In genomic region chr8:4252116-4252760, GRCm38 (mm10) we compare ENCODE assay signal across 8 mouse cellular contexts. TPM values are rescaled to one million over a fixed set of nuclear protein-coding genes. Genes with fewer than 3 reads are reported as not detected.
DNase-seq lines count a peak whose midpoint lies in the region; ATAC-seq and TF ChIP-seq lines count a peak whose summit lies in the region.

No protein-coding gene starts in this region.

- H3K27me3 ChIP-seq in kidney, embryonic 16.5 days (ENCODE audit: insufficient read depth, low read length): no peaks in the 10 kb centered on the region
- no peaks in the 10 kb centered on the region for H3K27me3 ChIP-seq in hindbrain, postnatal 0 days (ENCODE audit: insufficient read depth, low read length)
- peaks cover 9% of the 10 kb centered on the region; the same call in 1 of the 2 replicates for H3K27me3 ChIP-seq in neural tube, embryonic 12.5 days (replicated peaks)

- H3K9ac ChIP-seq in kidney, embryonic 16.5 days (replicated peaks; ENCODE audit: low read length): peak overlapping the region; percentile 96
- peak overlapping the region; percentile 73 for H3K9ac ChIP-seq in hindbrain, postnatal 0 days (replicated peaks; ENCODE audit: low read length)
- H3K9ac ChIP-seq in neural tube, embryonic 12.5 days: peak overlapping the region; percentile 83; the same call in 1 of the 2 replicates

- TF ChIP-seq CTCF in cortical plate, adult 2 months (IDR thresholded peaks at IDR 0.05; ENCODE audit: extremely low read depth, insufficient read depth, low read length): no peak
- TF ChIP-seq CTCF in hindbrain, postnatal 0 days (IDR thresholded peaks at IDR 0.05; ENCODE audit: low read depth): no peak

- H3K4me2 ChIP-seq in kidney, embryonic 16.5 days (replicated peaks; ENCODE audit: low read depth, low read length): peak overlapping the region; percentile 72
- peak overlapping the region; percentile 66 for H3K4me2 ChIP-seq in hindbrain, postnatal 0 days (ENCODE audit: low read depth, low read length)
- H3K4me2 ChIP-seq in neural tube, embryonic 12.5 days (replicated peaks): peak overlapping the region; percentile 88

- TF ChIP-seq POLR2A in cortical plate, adult 2 months (IDR thresholded peaks at IDR 0.05; ENCODE audit: extremely low read depth, insufficient read depth, low read length): no peak

- no peak for ATAC-seq in kidney, embryonic 16.5 days (ENCODE audit: low FRiP score, low TSS enrichment)
- no peak for ATAC-seq in hindbrain, postnatal 0 days
- no peak for ATAC-seq in neural tube, embryonic 12.5 days (ENCODE audit: low FRiP score, low read depth)

- H3K4me3 ChIP-seq in kidney, embryonic 16.5 days (ENCODE audit: low read length): peak overlapping the region; percentile 95
- H3K4me3 ChIP-seq in cortical plate, adult 2 months (ENCODE audit: insufficient read depth, low read length): peak overlapping the region; percentile 94
- H3K4me3 ChIP-seq in hindbrain, postnatal 0 days (ENCODE audit: low read length): peak overlapping the region; percentile 68
- H3K4me3 ChIP-seq in neural tube, embryonic 12.5 days: peak overlapping the region; percentile 86

- peaks cover 34% of the 10 kb centered on the region for H3K36me3 ChIP-seq in kidney, embryonic 16.5 days (ENCODE audit: insufficient read depth, low read length)
- H3K36me3 ChIP-seq in hindbrain, postnatal 0 days (ENCODE audit: insufficient read depth, low read length): peaks cover 31% of the 10 kb centered on the region; the same call in 1 of the 2 replicates
- peaks cover 50% of the 10 kb centered on the region for H3K36me3 ChIP-seq in neural tube, embryonic 12.5 days

- DNase-seq in kidney, adult 11 months: no peak
- DNase-seq in hindbrain, postnatal 0 days (ENCODE audit: low spot score): no peak
- DNase-seq in embryo, embryonic 10.5 days (ENCODE audit: low spot score): no peak
- no peak for DNase-seq in cerebellum, adult 8-10 months
- DNase-seq in retina, postnatal 1 day: no peak

- H3K9me3 ChIP-seq in kidney, embryonic 16.5 days (ENCODE audit: low read length): no peaks in the 10 kb centered on the region
- no peaks in the 10 kb centered on the region for H3K9me3 ChIP-seq in hindbrain, postnatal 0 days (ENCODE audit: low read length)
- no peaks in the 10 kb centered on the region for H3K9me3 ChIP-seq in neural tube, embryonic 12.5 days

- 44% methylated on average over 8 of the region's 8 CpGs for WGBS in kidney, embryonic 16.5 days
- WGBS in hindbrain, postnatal 0 days: 44% methylated on average over 8 of the region's 8 CpGs
- WGBS in neural tube, embryonic 12.5 days: 48% methylated on average over 8 of the region's 8 CpGs

- H3K4me1 ChIP-seq in kidney, embryonic 16.5 days (ENCODE audit: insufficient read depth, low read length): peaks cover 33% of the 10 kb centered on the region
- H3K4me1 ChIP-seq in cortical plate, adult 2 months (ENCODE audit: control insufficient read depth, insufficient read depth, low read length): peaks cover 4% of the 10 kb centered on the region
- H3K4me1 ChIP-seq in hindbrain, postnatal 0 days (ENCODE audit: insufficient read depth, low read length): peaks cover 9% of the 10 kb centered on the region
- peaks cover 26% of the 10 kb centered on the region for H3K4me1 ChIP-seq in neural tube, embryonic 12.5 days

- no peak overlapping the region; the same call in 1 of the 2 replicates for H3K27ac ChIP-seq in kidney, embryonic 16.5 days (ENCODE audit: low read length)
- no peak overlapping the region for H3K27ac ChIP-seq in cortical plate, adult 2 months (ENCODE audit: insufficient read depth, low read length)
- peak overlapping the region; percentile 94 for H3K27ac ChIP-seq in hindbrain, postnatal 0 days
- H3K27ac ChIP-seq in neural tube, embryonic 12.5 days: no peak overlapping the region

RNA-seq across cellular contexts. Expression of gene Snapc2, which starts 0.6 kb away (rescaled TPM):
- polyA plus RNA-seq in kidney, embryonic 16.5 days (2015; fragmentation: Nextera tagmentation; extraction: Ambion mirVana): 60.1 and 61.9 TPM in 2 replicates
- polyA plus RNA-seq in cortical plate, adult 2 months (2012; rRNA removed): 48.8 and 48.9 TPM in 2 replicates
- total RNA-seq in hindbrain, postnatal 0 days (2014; rRNA removed): 89.6 and 91.3 TPM in 2 replicates
- 63.4 and 65.3 TPM in 2 replicates for polyA plus RNA-seq in hindbrain, postnatal 0 days (2015; fragmentation: Nextera tagmentation; extraction: Ambion mirVana)
- 60.6 and 63.2 TPM in 2 replicates for polyA plus RNA-seq in neural tube, embryonic 12.5 days (2016; fragmentation: Nextera tagmentation; extraction: Ambion mirVana)

RNA-seq across cellular contexts. Expression of gene Tgfbr3l, which starts 4.2 kb away (rescaled TPM):
- polyA plus RNA-seq in kidney, embryonic 16.5 days (2015; fragmentation: Nextera tagmentation; extraction: Ambion mirVana): 4.2 and 4.8 TPM in 2 replicates
- polyA plus RNA-seq in cortical plate, adult 2 months (2012; rRNA removed): 26.4 and 27.5 TPM in 2 replicates
- total RNA-seq in hindbrain, postnatal 0 days (2014; rRNA removed): 9.0 and 15.5 TPM in 2 replicates
- polyA plus RNA-seq in hindbrain, postnatal 0 days (2015; fragmentation: Nextera tagmentation; extraction: Ambion mirVana): 3.7 TPM in 2 replicates
- 5.4 and 8.1 TPM in 2 replicates for polyA plus RNA-seq in neural tube, embryonic 12.5 days (2016; fragmentation: Nextera tagmentation; extraction: Ambion mirVana)

RNA-seq across cellular contexts. Expression of gene Ctxn1, which starts 6.8 kb away (rescaled TPM):
- polyA plus RNA-seq in kidney, embryonic 16.5 days (2015; fragmentation: Nextera tagmentation; extraction: Ambion mirVana): 109 and 118 TPM in 2 replicates
- 1,021 and 1,048 TPM in 2 replicates for polyA plus RNA-seq in cortical plate, adult 2 months (2012; rRNA removed)
- total RNA-seq in hindbrain, postnatal 0 days (2014; rRNA removed): 99.4 and 109 TPM in 2 replicates
- 224 and 240 TPM in 2 replicates for polyA plus RNA-seq in hindbrain, postnatal 0 days (2015; fragmentation: Nextera tagmentation; extraction: Ambion mirVana)
- 209 and 218 TPM in 2 replicates for polyA plus RNA-seq in neural tube, embryonic 12.5 days (2016; fragmentation: Nextera tagmentation; extraction: Ambion mirVana)

RNA-seq across cellular contexts. Expression of gene Gm49320, which starts 13.6 kb away (rescaled TPM):
- 1.2 and 1.3 TPM in 2 replicates for polyA plus RNA-seq in kidney, embryonic 16.5 days (2015; fragmentation: Nextera tagmentation; extraction: Ambion mirVana)
- polyA plus RNA-seq in cortical plate, adult 2 months (2012; rRNA removed): 4.8 and 5.8 TPM in 2 replicates
- not detected in 2 replicates for total RNA-seq in hindbrain, postnatal 0 days (2014; rRNA removed)
- polyA plus RNA-seq in hindbrain, postnatal 0 days (2015; fragmentation: Nextera tagmentation; extraction: Ambion mirVana): 0.25 and 0.74 TPM in 2 replicates
- 1.2 and 1.5 TPM in 2 replicates for polyA plus RNA-seq in neural tube, embryonic 12.5 days (2016; fragmentation: Nextera tagmentation; extraction: Ambion mirVana)

RNA-seq across cellular contexts. Expression of gene Map2k7, which starts 13.7 kb away (rescaled TPM):
- polyA plus RNA-seq in kidney, embryonic 16.5 days (2015; fragmentation: Nextera tagmentation; extraction: Ambion mirVana): 30.6 and 33.6 TPM in 2 replicates
- polyA plus RNA-seq in cortical plate, adult 2 months (2012; rRNA removed): 60.4 and 60.6 TPM in 2 replicates
- 30.8 and 39.7 TPM in 2 replicates for total RNA-seq in hindbrain, postnatal 0 days (2014; rRNA removed)
- 24.7 and 27.7 TPM in 2 replicates for polyA plus RNA-seq in hindbrain, postnatal 0 days (2015; fragmentation: Nextera tagmentation; extraction: Ambion mirVana)
- polyA plus RNA-seq in neural tube, embryonic 12.5 days (2016; fragmentation: Nextera tagmentation; extraction: Ambion mirVana): 43.4 and 50.9 TPM in 2 replicates
